Mouse (Mus musculus) heart, adult 18-20 months (tissue): ENCODE data around the gene Olfr645. TPM values are rescaled to one million over a fixed set of nuclear protein-coding genes. Genes with fewer than 3 reads are reported as not detected.

Source experiments
- DNase-seq, 2 experiments: peaks; one replicate each; pipeline ENCODE4 v3.0.0; 2021 to 2022; ENCODE audit warnings: mixed read lengths in 1 of 2
- long read RNA-seq, 2 experiments: library from polyadenylated mRNA; stranded (forward); transcript quantifications; one replicate each; pipeline ENCODE4 v2.0.0; 2021
- total RNA-seq, 2 experiments: library from RNA; stranded (reverse); gene quantifications; 2 replicates each; pipeline ENCODE4 v1.2.3; 2021

Gene Olfr645
- not detected for total RNA-seq
- long read RNA-seq, experiment 1: 0 reads
- long read RNA-seq, experiment 2: 0 reads

DNA sequence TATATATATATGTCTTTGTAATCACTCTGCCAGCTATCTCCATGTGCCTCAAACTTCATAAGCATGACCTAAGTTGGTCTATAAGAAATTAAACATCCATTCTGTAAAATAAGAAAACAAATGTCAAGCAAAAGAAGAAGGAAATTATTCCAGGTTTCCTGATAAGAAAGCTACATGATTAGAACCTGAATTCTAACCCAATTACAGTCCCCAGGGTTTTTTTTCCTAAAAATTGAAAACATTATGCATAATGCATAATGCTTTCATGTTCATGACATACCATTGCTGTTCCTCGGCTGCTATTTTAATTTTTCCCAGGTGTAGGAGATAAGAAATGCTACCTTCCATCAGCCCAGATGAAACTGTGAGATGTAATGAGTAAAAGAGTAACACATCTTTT, at the start of gene Olfr645:
Gene Olfr645 (minus strand): TSS at position 101 of the 400 bp plus-strand sequence.
- DNase-seq: no peak

DNA sequence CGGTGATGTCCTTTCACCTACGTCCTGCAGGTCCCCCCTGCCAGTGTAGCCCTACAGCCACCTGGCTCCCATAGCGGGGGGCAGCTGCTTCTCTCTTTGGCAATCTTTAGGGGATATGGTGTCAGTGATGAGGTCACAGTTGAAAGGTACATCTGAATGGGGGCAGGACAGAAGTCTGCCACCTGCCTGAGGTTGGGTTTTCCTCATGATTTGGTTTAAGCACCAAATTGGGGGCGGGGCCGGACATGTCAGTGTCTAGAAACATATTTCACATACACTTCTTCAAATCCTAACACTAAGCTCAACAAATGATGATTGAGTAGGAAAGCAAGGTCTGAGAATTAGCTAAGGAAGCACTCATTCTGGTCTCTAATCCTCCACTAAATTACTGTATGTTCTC, 44.5 kb upstream of the Olfr645 start, which contains the start of gene Ubqln5:
Gene Ubqln5 (minus strand): TSS at position 101 of the 400 bp plus-strand sequence.
- DNase-seq: no peak

DNA sequence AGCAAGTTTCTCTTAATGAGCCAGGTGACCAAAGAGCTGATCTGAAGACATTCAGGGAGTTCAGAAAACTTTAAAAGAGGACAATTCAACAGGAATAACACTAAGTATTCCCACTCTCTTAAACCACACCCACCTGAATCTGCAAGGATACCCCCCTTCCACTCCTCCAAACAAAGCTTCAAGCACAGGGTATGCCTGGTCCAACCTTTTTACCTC, 19.4 kb upstream of the Olfr645 start, which contains the start of gene Olfr646:
Gene Olfr646 (plus strand): TSS at position 117 of the 216 bp plus-strand sequence.
- no peak for DNase-seq

DNA sequence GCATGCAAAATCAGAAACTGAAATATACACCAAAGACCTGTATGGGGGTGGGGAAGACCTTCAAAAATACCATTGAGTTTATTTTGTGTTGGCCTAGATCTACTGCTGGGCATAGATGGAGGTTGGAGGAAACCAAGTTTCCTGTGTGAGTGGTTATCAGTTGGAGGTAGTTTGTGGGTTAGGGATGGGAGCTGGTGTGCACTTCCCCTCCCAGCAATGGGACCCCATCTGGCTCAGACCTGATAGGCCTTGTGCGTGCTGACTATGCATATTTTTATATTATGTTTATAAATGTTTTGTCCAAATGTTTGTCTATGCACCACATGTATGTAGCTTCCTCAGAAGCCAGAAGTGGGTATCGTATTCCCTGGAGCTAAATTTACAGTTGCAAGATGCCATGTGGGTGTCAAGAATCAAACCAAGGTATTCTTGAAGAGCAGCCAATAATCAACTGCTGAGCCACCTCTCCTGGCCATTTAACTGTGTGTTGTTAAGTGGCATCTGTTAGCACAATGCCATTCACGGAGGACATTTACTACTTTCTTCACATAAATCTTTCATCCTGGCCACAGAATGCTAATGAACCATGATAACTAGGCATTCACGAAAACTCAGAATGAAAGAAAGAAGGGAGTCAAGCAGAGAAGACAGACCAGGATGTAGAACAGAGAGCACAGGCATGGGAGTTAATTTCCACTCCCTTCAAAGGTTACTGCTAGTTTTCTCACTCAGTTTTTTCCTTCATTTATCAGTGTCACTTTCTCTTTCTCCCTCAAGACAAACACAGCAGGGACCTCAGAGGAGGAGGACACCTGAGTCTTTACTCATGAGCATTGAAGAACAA, 18.9 kb upstream of the Olfr645 start:
- DNase-seq: no peak

DNA sequence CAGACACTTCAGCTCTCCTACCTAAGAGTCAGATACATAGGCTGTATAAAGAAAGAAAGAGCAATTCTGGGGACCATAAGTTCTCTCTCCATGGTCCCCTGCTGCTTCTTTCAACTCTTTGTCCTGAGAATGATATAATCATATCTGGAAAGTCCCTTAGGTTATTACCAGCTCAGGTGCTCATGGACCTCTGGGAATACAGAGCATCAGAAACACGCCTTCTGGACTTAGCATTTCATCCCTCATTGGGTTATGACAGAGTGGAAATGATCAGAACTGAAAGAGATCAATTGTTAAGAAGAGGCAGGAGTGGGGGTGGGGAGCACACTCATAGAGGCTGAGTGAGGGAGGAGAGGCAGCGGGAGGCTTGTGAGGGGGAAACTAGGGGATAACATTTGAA, 13.5 kb downstream of the Olfr645 start, which contains the start of gene Olfr644:
Gene Olfr644 (minus strand): TSS at position 101 of the 400 bp plus-strand sequence.
- DNase-seq: no peak

DNA sequence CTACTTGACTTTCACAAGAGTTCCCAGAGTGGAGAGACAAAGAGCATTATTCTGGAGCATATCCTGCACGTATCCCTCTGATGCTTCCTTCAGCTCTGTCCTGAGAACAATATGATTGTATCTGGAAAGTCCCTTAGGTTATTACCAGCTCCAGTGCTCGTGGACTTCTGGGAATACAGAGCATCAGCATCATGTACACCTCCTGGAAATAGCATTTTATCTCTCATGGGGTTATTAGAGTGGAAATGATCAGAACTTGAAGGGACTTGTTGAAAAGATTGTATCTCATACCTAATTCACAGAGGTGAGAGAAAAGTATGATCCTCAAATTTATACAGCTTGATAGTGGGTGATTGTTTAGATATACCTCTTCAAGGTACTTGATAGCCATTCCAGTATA, 23.9 kb downstream of the Olfr645 start, which contains the start of gene 4930516K23Rik:
Gene 4930516K23Rik (minus strand): TSS at position 101 of the 400 bp plus-strand sequence.
- DNase-seq: no peak

DNA sequence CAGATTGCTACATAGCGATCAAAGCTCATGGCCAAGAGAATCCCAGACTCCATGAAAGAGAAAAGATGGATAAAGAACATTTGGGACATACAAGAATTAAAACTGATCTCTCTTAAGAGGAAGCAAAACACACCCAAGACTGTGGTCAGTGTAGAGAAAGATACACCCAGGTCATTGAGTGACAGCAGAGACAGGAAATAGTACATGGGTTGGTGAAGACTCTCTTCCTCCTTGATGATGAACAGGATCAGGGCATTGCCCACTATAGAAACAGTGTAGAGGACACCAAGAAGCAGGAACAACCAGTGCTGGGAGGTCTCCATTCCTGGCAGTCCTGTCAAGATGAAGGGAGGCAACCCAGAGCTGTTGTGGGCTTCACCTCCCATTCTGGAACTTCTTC, 26.1 kb downstream of the Olfr645 start:
- no peak for DNase-seq

DNA sequence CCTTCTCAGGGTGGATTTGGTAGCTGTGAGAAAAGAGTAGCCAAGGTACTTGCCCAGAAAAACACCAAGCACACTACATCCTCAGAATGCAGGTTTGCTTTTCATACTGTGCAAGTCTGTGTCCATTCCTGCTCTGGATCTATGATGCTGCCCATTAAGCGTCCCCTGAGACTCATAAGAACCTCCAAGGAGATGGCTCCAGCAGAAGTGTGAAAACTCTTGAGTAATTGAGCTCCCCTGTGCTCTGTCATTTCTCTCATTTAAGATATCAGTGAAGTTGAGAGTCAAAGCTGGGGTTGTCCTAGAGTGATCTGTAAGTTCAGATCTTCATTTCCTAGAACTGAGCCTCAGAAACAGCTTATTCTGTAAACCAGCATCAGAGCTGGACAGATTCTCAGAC, 32.7 kb downstream of the Olfr645 start, which contains the start of gene Olfr642:
Gene Olfr642 (minus strand): TSS at position 101 of the 400 bp plus-strand sequence.
- DNase-seq: no peak

DNA sequence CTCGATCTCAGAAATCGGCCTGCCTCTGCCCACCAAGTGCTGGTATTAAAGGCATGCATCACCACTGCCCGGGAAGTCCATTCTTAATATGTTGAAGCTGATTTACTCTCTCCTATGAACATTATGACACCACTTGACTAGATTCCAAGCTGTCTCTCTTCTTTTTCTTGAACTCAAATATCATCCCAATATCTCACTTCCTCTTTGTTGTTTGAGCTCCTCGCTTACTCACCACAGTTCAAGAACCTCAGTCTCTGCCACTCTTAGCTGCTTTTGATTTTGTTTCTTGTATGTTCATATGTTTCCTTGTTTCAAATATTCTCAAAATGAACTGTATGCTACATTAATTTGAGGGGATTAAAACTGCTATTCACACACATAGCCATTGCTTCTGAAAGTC, 34.5 kb downstream of the Olfr645 start:
- no peak for DNase-seq

DNA sequence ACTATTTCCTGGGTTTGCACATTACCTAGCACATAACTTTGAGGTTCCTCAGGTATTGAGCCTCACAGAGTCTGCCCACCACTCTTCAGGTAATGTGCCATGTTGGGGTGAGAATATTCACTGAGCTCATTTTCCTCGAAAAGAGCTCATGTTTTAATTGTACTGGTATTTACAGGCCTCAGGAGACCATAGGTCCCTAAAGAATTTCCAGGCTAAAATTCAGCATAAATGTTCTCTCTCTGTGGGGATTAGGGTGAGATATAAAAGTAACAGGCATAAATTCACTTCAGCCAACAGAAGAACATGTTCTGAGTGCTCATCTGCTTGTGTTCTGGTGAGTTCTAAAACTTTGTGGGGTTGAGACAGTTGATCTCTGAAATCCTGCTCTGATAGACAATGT, 50.1 kb downstream of the Olfr645 start, which contains the start of gene Olfr641:
Gene Olfr641 (plus strand): TSS at position 301 of the 400 bp plus-strand sequence.
- DNase-seq: no peak

Other genes with a start within 250 kb of the Olfr645 start
- not detected for gene Hbb-bh2, start 244.9 kb downstream of the Olfr645 start, total RNA-seq
- gene Hbb-bh1, start 242.3 kb downstream of the Olfr645 start, total RNA-seq: not detected
- gene Hbb-y, start 232.2 kb downstream of the Olfr645 start, total RNA-seq: not detected
- not detected for gene Olfr66, start 199.2 kb downstream of the Olfr645 start, total RNA-seq
- gene Olfr64, start 191.0 kb downstream of the Olfr645 start, total RNA-seq: not detected
- not detected for gene Olfr65, start 182.0 kb downstream of the Olfr645 start, total RNA-seq
- gene Olfr631, start 156.6 kb downstream of the Olfr645 start, total RNA-seq: not detected
- not detected for gene Olfr632, start 151.1 kb downstream of the Olfr645 start, total RNA-seq
- gene Olfr633, start 141.0 kb downstream of the Olfr645 start, total RNA-seq: not detected
- gene Olfr635, start 114.3 kb downstream of the Olfr645 start, total RNA-seq: not detected
- not detected for gene Olfr638, start 86.7 kb downstream of the Olfr645 start, total RNA-seq
- under 1 TPM; 0.05 TPM for gene Olfr639, start 68.2 kb downstream of the Olfr645 start, total RNA-seq
- not detected for gene Olfr640, start 59.9 kb downstream of the Olfr645 start, total RNA-seq
- not detected for gene Olfr641, start 50.0 kb downstream of the Olfr645 start, total RNA-seq
- not detected for gene Olfr642, start 32.8 kb downstream of the Olfr645 start, total RNA-seq
- gene 4930516K23Rik, start 24.0 kb downstream of the Olfr645 start, total RNA-seq: not detected
- not detected for gene Olfr644, start 13.6 kb downstream of the Olfr645 start, total RNA-seq
- gene Olfr646, start 19.4 kb upstream of the Olfr645 start, total RNA-seq: not detected
- not detected for gene Ubqln5, start 44.4 kb upstream of the Olfr645 start, total RNA-seq
- gene Olfr643, start 51.9 kb upstream of the Olfr645 start, total RNA-seq: not detected
- gene Ubqln3, start 57.8 kb upstream of the Olfr645 start, total RNA-seq: not detected
- not detected for gene Ubqlnl, start 65.1 kb upstream of the Olfr645 start, total RNA-seq
- not detected for gene Olfm5, start 79.4 kb upstream of the Olfr645 start, total RNA-seq
- gene Olfr648, start 97.9 kb upstream of the Olfr645 start, total RNA-seq: not detected
- not detected for gene Olfr649, start 110.5 kb upstream of the Olfr645 start, total RNA-seq
- gene Trim6, start 133.3 kb upstream of the Olfr645 start, total RNA-seq: under 1 TPM; 0.30 to 0.67 TPM
- gene Trim34a, start 159.0 kb upstream of the Olfr645 start, total RNA-seq: 1 to 10 TPM; 3.9 to 4.7 TPM
- gene Trim5, start 202.6 kb upstream of the Olfr645 start, total RNA-seq: 1 to 10 TPM; 2.3 to 2.7 TPM
- gene Trim12a, start 230.0 kb upstream of the Olfr645 start, total RNA-seq: 1 to 10 TPM; 5.9 to 7.0 TPM
- under 1 TPM; 0.36 to 0.60 TPM for gene Trim34b, start 244.0 kb upstream of the Olfr645 start, total RNA-seq